Mouse (Mus musculus) stomach, postnatal 0 days (tissue): ENCODE measurements around the gene Grhl1.

Experiments used
- CTCF ChIP-seq: IDR thresholded peaks from 2 replicates; pipeline ENCODE4 v1.5.1; 2016; ENCODE audit warnings: antibody characterized with exemption, low read depth, mild to moderate bottlenecking, moderate library complexity
- EP300 ChIP-seq: optimal IDR thresholded peaks from 2 replicates; pipeline ENCODE3; 2016; ENCODE audit warnings: antibody characterized with exemption

GRCm38 (mm10) chr12:24600074-24600473, 28.0 kb downstream of the Grhl1 start:
- TF ChIP-seq CTCF (no peak), EP300 (no peak)
